Mouse (Mus musculus) forebrain, embryonic 10.5 days (tissue): ENCODE measurements around the gene Cdc25a. TPM values are rescaled to one million over a fixed set of nuclear protein-coding genes. Genes with fewer than 3 reads are reported as not detected.

Experiments used
- DNase-seq: peaks from one replicate; pipeline ENCODE4 v3.0.0-alpha.2; 2017; ENCODE audit warnings: low spot score; ENCODE audit errors: extremely low spot score
- H3K27ac ChIP-seq: fragments of 300-500 bp; sonication (generic); 2 replicates; pipeline ENCODE4 v1.5.1; 2016; ENCODE audit warnings: mild to moderate bottlenecking
- H3K27me3 ChIP-seq: fragments of 300-500 bp; sonication (generic); 2 replicates; pipeline ENCODE4 v1.6.1; 2016; ENCODE audit warnings: mild to moderate bottlenecking; ENCODE audit not compliant: poor library complexity, severe bottlenecking
- H3K36me3 ChIP-seq: fragments of 300-500 bp; sonication (generic); replicated peaks from 2 replicates; pipeline ENCODE4 v1.6.1; 2016; ENCODE audit warnings: mild to moderate bottlenecking, moderate library complexity
- H3K4me1 ChIP-seq: fragments of 300-500 bp; sonication (generic); 2 replicates; pipeline ENCODE4 v1.6.1; 2016
- H3K4me3 ChIP-seq: fragments of 300-500 bp; sonication (generic); 2 replicates; pipeline ENCODE4 v1.5.1; 2016; ENCODE audit warnings: mild to moderate bottlenecking, moderate library complexity
- H3K9me3 ChIP-seq: fragments of 300-500 bp; sonication (generic); 2 replicates; pipeline ENCODE4 v1.6.1; 2016; ENCODE audit warnings: mild to moderate bottlenecking, moderate library complexity
- WGBS: fragments of 180-500 bp; shearing (Covaris S2); methylation state at CpG from one replicate; pipeline ENCODE4 v1.1.7; 2016; 5-methylcytosine and 5-hydroxymethylcytosine counted together
- microRNA-seq: library from miRNA; unstranded; fragments of <30 nt; microRNA quantifications from one replicate; pipeline ENCODE4, GENCODE M21; 2017
- polyA plus RNA-seq: library from polyadenylated mRNA; unstranded; fragments of >200 nt; fragmentation: Nextera tagmentation; extraction: Ambion mirVana; gene quantifications from 2 replicates; pipeline ENCODE4 v1.2.1, GENCODE M21; 2016

Gene Cdc25a
- polyA plus RNA-seq, 1 experiment from 2014 or later, result 45.5 TPM

DNA sequence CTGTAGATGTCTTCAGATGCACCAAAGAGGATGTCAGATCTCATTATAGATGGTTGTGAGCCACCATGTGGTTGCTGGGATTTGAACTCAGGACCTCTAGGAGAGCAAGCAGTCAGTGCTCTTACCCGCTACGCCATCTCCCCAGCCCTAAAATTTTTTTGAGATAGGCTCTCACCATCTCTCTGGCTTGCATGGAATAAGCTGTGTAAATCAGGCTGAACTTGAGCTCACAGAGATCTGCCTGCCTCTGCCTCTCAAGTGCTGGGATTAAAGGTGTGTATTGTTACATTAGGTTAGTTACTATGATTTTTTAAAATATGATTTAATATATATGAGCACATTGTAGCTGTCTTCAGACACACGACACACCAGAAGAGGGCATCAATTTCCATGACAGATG lies 53.8 kb downstream of the Cdc25a start:
- Histone ChIP-seq H3K27ac (no peak overlapping the region), H3K27me3 (no peaks in the 10 kb centered on the region), H3K4me3 (no peak overlapping the region), H3K36me3 (no peaks in the 10 kb centered on the region), H3K9me3 (no peaks in the 10 kb centered on the region), H3K4me1 (peaks cover 21% of the 10 kb centered on the region)
- DNase-seq, result no peak
- 94% methylated on average over 3 of the region's 3 CpGs for WGBS

DNA sequence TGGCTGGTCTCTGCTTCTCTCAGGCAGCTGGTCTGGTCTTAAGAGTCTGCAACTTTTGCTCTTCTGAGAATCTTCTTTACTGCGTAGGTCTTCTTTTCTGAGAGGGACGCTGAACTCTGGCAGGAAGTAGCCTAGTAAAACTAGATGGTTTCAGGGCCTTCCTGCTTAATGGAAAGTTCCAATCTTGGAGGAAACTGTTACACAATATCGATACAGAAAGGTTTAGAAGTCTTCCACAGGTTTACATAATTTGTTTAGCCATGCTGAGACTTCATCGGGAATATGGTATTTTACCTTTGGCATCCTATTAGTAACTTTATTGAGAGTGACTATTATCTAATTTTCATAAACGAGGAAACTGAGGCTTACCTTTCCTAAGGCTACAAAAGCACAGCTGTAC lies 54.7 kb downstream of the Cdc25a start:
- WGBS, result 92% methylated on average over 5 of the region's 5 CpGs
- H3K27ac ChIP-seq, result no peak overlapping the region
- no peaks in the 10 kb centered on the region for H3K36me3 ChIP-seq
- H3K27me3 ChIP-seq, result no peaks in the 10 kb centered on the region
- DNase-seq, result no peak
- peaks cover 21% of the 10 kb centered on the region for H3K4me1 ChIP-seq
- no peaks in the 10 kb centered on the region for H3K9me3 ChIP-seq
- H3K4me3 ChIP-seq, result no peak overlapping the region

DNA sequence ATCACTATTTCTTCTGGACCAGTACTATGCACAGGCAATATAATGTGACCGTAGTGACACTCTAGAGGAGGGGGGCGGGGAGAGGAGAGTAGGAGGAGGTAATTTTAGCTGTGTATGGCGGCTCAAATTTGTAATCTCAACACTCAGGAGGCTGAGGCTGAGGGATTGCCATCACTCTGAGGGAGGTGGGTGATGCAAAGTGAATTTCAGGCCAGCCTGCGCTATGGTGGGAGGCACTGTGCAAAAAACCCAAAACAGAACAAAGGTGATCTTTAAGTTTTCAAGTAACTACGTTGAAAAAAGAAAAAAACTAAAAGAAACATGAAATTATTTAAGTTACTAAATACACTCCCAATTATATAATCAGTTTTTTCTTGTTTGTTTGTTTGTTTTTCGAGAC lies 55.4 kb downstream of the Cdc25a start:
- DNase-seq, result no peak

DNA sequence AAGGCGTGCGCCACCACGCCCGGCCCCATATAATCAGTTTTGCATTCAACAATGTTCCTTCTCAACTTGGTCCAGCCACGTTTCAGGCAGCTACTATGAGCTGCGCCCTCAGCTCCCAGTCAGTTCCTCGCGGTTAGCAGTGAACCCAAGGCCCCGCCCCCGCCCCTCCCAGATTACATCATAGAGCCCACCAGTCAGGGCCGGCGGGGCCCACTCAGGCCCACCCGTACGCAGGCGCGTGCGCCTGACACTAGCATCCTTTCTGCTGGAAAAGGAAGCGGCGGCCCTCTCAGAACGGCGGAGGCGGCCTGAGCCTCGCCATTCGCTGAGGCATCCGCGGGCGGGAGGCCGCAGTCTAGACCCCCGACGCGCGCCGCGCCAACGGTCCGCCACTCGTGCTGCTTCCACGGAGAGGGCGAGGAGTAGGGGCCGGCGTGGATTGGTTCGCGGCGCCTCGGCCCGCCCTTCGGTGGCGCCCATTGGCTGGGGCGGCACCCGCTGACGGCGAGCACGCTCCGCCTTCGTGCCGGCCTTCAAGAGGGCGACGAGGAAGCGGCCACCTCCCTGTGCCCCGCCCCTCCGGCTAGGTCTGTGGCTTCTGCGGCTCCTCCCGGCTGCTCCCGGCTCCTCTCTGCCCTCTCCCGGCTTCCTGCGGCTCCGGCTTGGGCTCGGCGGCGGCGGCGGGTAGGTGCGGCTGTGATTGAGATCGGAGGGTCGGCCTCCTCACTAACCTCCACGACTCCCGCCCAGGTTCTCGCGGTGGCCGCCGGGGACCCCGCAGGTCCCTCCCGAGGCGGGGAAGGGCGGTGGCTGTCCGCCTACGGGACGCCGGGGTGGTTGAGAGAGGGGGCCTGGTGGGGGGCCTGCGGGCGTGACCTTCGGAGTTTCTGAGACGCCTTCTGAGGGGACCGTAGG lies 56.1 kb downstream of the Cdc25a start, which contains the start of gene Map4:
TSS of gene Map4 (plus strand) at position 204 of the 915 bp plus-strand sequence.
- WGBS, result under 1% methylated on average over 94 of the region's 94 CpGs
- DNase-seq, result peak; percentile 94
- Histone ChIP-seq H3K9me3 (no peaks in the 10 kb centered on the region), H3K27ac (peak within 1 kb of the TSS; percentile 96), H3K4me1 (peaks cover 21% of the 10 kb centered on the region), H3K4me3 (peak within 1 kb of the TSS; percentile 90), H3K36me3 (no peaks in the 10 kb centered on the region), H3K27me3 (no peaks in the 10 kb centered on the region)

More for the DNA sequence above, 55.4 kb downstream of the Cdc25a start:
- Histone ChIP-seq H3K36me3 (no peaks in the 10 kb centered on the region), H3K27ac (peak overlapping the region; percentile 96), H3K9me3 (no peaks in the 10 kb centered on the region), H3K4me3 (peak overlapping the region; percentile 90), H3K4me1 (peaks cover 21% of the 10 kb centered on the region), H3K27me3 (no peaks in the 10 kb centered on the region)
- WGBS, result 76% methylated on average over 6 of the region's 6 CpGs

DNA sequence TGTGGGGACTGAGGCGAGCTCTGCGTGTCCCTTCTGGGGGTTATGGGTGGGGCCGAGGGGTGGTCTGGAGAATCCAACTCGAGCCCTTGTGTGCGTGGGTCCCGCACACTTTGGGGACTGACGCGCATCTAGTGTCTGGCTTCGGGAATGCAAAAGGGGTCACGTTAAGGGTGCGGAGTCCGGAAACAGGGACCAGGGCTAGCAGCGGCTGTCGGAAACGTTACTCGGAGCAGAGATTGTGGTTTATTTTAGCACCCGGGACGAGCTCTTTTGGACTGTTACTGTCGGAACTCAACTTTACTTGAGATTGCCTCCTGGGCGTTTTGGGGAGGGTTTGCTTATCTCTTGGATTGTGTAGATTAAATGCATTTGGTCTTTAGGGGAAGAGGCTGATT lies 57.0 kb downstream of the Cdc25a start:
- DNase-seq, result peak; percentile 38
- no peaks in the 10 kb centered on the region for H3K36me3 ChIP-seq
- H3K27ac ChIP-seq, result peak overlapping the region; percentile 96
- peaks cover 21% of the 10 kb centered on the region for H3K4me1 ChIP-seq
- no peaks in the 10 kb centered on the region for H3K9me3 ChIP-seq
- H3K27me3 ChIP-seq, result no peaks in the 10 kb centered on the region
- 0% methylated on average over 20 of the region's 20 CpGs for WGBS
- peak overlapping the region; percentile 90 for H3K4me3 ChIP-seq

DNA sequence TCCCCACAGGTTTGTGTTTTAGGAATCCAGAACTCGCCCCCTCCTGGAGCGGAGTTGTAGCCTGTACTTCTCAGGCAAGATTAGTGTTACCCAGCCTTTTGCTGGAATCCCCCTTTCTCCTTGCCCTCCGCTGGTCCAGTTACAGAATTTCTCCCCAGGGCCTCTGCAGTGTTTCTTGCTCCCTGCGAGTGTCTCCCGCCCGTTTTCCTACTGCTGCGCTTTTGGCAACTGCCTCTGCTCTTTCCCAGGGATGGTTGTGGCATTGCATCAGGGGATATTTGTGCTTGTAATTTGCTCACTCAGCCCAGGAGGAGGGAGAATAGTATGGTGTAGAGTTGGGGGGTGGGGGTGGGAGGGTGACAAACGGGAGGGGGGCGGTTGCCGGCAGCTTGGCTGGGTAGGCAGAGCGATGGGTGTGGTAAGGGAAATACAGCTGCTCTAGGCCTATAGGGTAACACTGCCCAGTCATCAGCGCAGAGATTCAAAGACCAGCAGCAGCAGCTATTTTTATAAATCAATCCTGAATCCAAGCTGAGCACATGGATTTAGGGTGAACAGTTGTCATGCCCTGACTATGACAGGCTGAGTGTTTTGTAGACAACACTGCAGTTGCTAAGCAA lies 57.5 kb downstream of the Cdc25a start:
- Histone ChIP-seq H3K36me3 (no peaks in the 10 kb centered on the region), H3K4me1 (peaks cover 21% of the 10 kb centered on the region)
- 2% methylated on average over 12 of the region's 12 CpGs for WGBS

DNA sequence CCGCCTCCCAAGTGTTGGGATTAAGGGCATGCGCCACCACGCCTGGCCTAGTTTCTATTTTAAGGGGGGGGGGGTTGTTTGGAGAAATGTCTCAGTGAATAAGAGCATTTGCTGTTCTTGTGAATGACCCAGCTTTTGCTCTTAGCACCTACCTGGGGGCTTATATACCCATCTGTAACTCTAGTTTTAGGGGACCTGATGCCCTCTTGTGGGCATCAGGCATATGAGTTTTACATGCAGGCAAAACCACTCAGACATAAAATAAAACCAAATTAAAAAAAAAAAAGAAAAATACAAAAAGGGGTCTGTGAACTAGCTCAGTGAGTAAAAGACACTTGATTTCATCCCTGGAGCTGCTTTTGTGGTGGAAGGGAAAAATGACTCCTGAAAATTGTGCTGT lies 64.0 kb downstream of the Cdc25a start:
- no peak for DNase-seq
- Histone ChIP-seq H3K36me3 (no peaks in the 10 kb centered on the region), H3K27ac (no peak overlapping the region), H3K27me3 (no peaks in the 10 kb centered on the region), H3K9me3 (no peaks in the 10 kb centered on the region), H3K4me3 (no peak overlapping the region), H3K4me1 (no peaks in the 10 kb centered on the region)
- WGBS, result 91% methylated on average over 3 of the region's 3 CpGs

More for the DNA sequence above, 57.5 kb downstream of the Cdc25a start:
- Histone ChIP-seq H3K27me3 (no peaks in the 10 kb centered on the region), H3K4me3 (peak overlapping the region; percentile 90), H3K27ac (peak overlapping the region; percentile 96), H3K9me3 (no peaks in the 10 kb centered on the region)
- DNase-seq, result peak; percentile 42

DNA sequence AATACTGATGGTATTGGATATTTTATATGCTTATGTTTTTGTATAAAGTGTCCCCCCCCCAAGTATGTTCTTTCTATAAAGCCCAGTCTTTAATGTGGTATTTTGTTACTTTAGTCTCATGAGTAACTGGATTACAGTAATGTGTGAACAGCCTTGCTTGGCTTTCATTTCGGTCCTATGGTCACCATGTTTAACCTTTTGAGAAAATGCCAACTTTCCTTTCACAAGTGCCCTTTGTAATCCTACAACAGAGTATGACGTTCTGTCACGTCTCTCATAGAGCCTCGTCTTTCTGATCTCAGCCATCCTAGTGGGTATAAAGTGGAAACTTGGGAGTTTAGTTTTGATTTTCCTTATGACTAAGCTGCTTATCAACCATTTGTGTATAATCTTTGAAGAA lies 67.4 kb downstream of the Cdc25a start:
- no peak overlapping the region for H3K27ac ChIP-seq
- DNase-seq, result no peak
- no peaks in the 10 kb centered on the region for H3K4me1 ChIP-seq
- H3K4me3 ChIP-seq, result no peak overlapping the region
- no peaks in the 10 kb centered on the region for H3K36me3 ChIP-seq
- 91% methylated on average over 4 of the region's 4 CpGs for WGBS
- H3K9me3 ChIP-seq, result no peaks in the 10 kb centered on the region
- H3K27me3 ChIP-seq, result no peaks in the 10 kb centered on the region

Small RNA genes lying within 50 kb of the gene (microRNA-seq; reads per million reads assigned to microRNA genes)
- 2.4 reads per million for gene Mir7089

Other genes with a start within 250 kb of the Cdc25a start
- gene Fbxw24, start 249.5 kb upstream of the Cdc25a start, polyA plus RNA-seq, result not detected in 2 replicates
- not detected in 2 replicates for gene Fbxw25, start 210.9 kb upstream of the Cdc25a start, polyA plus RNA-seq
- gene Fbxw18, start 172.9 kb upstream of the Cdc25a start, polyA plus RNA-seq, result not detected in 2 replicates
- gene Fbxw26, start 129.5 kb upstream of the Cdc25a start, polyA plus RNA-seq, result not detected in 2 replicates
- gene Fbxw27, start 84.9 kb upstream of the Cdc25a start, polyA plus RNA-seq, result not detected in 2 replicates
- gene Spink8, start 63.3 kb upstream of the Cdc25a start, polyA plus RNA-seq, result not detected in 2 replicates
- gene Nme6, start 42.8 kb upstream of the Cdc25a start, polyA plus RNA-seq, result 116 and 124 TPM in 2 replicates
- gene Camp, start 26.0 kb upstream of the Cdc25a start, polyA plus RNA-seq, result not detected in 2 replicates
- gene Map4, start 55.9 kb downstream of the Cdc25a start, polyA plus RNA-seq, result 49.6 and 52.2 TPM in 2 replicates
- gene Smarcc1, start 242.1 kb downstream of the Cdc25a start, polyA plus RNA-seq, result 181 and 205 TPM in 2 replicates
- 186 and 200 TPM in 2 replicates for gene Dhx30, start 242.3 kb downstream of the Cdc25a start, polyA plus RNA-seq